Mouse (Mus musculus) ES-E14 (cell line): ENCODE data around the gene Agmat. TPM values are rescaled to one million over a fixed set of nuclear protein-coding genes. Genes with fewer than 3 reads are reported as not detected.

Source experiments
- DNase-seq: peaks from one replicate; pipeline ENCODE4 v3.0.0-alpha.2; 2013; ENCODE audit warnings: low read depth, low spot score
- H3K27ac ChIP-seq: 2 replicates; pipeline ENCODE4 v1.5.1; 2012; ENCODE audit warnings: low read depth, mild to moderate bottlenecking, low read length, moderate library complexity, mixed read lengths; ENCODE audit not compliant: poor library complexity, insufficient read depth, severe bottlenecking
- H3K36me3 ChIP-seq: 2 replicates; pipeline ENCODE4 v1.6.1; 2012; ENCODE audit warnings: mild to moderate bottlenecking, low read length, moderate library complexity, mixed read lengths; ENCODE audit not compliant: control insufficient read depth, poor library complexity, insufficient read depth, severe bottlenecking
- H3K4me1 ChIP-seq, 2 experiments: fragments of 150-350 bp in 1 of 2; sonication (generic) in 1 of 2; 2 replicates each; pipeline ENCODE4 v1.6.1; 2012; ENCODE audit warnings: low read length in 2 of 2, mild to moderate bottlenecking in 1 of 2, mixed read lengths in 1 of 2; ENCODE audit not compliant: control insufficient read depth in 2 of 2, insufficient read depth in 2 of 2, poor library complexity in 1 of 2
- H3K4me3 ChIP-seq, 2 experiments: fragments of 150-350 bp in 1 of 2; sonication (generic) in 1 of 2; 2 replicates each; pipeline ENCODE4 v1.5.1; 2012; ENCODE audit warnings: low read length in 2 of 2, low read depth in 1 of 2, mild to moderate bottlenecking in 1 of 2, mixed read lengths in 1 of 2; ENCODE audit not compliant: insufficient read depth in 1 of 2, poor library complexity in 1 of 2, severe bottlenecking in 1 of 2
- H3K9ac ChIP-seq: 2 replicates; pipeline ENCODE4 v1.6.1; 2012; ENCODE audit warnings: low read depth, mild to moderate bottlenecking, low read length, mixed read lengths; ENCODE audit not compliant: poor library complexity, insufficient read depth, severe bottlenecking
- H3K9me3 ChIP-seq: fragments of 150-350 bp; sonication (generic); 2 replicates; pipeline ENCODE4 v1.6.1; 2012; ENCODE audit warnings: low read depth, mild to moderate bottlenecking, low read length; ENCODE audit not compliant: control insufficient read depth, insufficient read depth
- CHD2 ChIP-seq: IDR thresholded peaks from 2 replicates; pipeline ENCODE4 v1.6.1; 2014; ENCODE audit warnings: mild to moderate bottlenecking, low read depth, low read length, inconsistent platforms
- HCFC1 ChIP-seq: IDR thresholded peaks from 2 replicates; pipeline ENCODE4 v1.6.1; 2012; ENCODE audit warnings: low read length, inconsistent platforms, borderline replicate concordance; ENCODE audit not compliant: insufficient read depth
- MAFK ChIP-seq: IDR thresholded peaks from 2 replicates; pipeline ENCODE4 v1.6.1; 2014; ENCODE audit warnings: mild to moderate bottlenecking, low read depth, low read length, inconsistent platforms; ENCODE audit not compliant: insufficient read depth
- ZC3H11A ChIP-seq: IDR thresholded peaks from 2 replicates; pipeline ENCODE4 v1.6.1; 2012; ENCODE audit warnings: low read depth, mild to moderate bottlenecking, inconsistent platforms, low read length, borderline replicate concordance
- ZNF384 ChIP-seq: IDR thresholded peaks from 2 replicates; pipeline ENCODE4 v1.6.1; 2012; ENCODE audit warnings: low read depth, low read length, inconsistent platforms
- in situ Hi-C, 2 experiments: fragments of 600-800 bp; cut with MboI; formaldehyde crosslinking; loops; one replicate each; pipeline ENCODE4 v1.15.1; 2025; ENCODE audit warnings: low sequenced_read_pairs in 2 of 2, inconsistent platforms in 1 of 2; ENCODE audit not compliant: unreplicated experiment in 2 of 2
- total RNA-seq: library from RNA; depleted of rRNA; stranded (reverse); fragments of 300-350 nt; gene quantifications from 2 replicates; pipeline ENCODE4 v1.2.3, GENCODE M21; 2012

Agmat gene
- total RNA-seq, 1 experiment: 0.62 TPM

DNA sequence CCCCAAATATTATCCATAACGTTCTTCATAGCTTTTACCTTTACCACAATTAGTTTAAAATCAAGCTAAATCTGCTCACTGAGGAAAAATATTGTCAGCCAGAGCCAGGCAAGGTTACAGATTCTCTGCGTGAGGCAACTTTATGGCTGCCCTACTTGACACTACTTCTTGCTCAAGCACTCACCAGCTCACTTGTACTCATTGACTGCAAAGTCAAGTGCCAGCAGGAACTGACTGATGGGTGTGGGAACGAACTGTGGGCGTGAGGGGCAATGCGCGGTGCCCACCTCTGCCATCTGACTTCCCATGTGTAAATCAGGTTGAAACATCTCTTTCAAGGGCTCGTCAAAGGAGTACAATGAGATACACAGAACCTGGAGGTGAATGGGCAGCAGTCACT, 41.0 kb downstream of the Agmat start:
- H3K36me3 ChIP-seq: peaks cover 2% of the 10 kb centered on the region; the same call in 1 of the 2 replicates
- peaks cover 0 to 2% of the 10 kb centered on the region in 2 experiments; a peak in 1 of 4 replicates for H3K4me1 ChIP-seq
- in situ Hi-C loops: no loop called here
- TF ChIP-seq HCFC1: no peak
- no peak for DNase-seq
- no peaks in the 10 kb centered on the region for H3K9me3 ChIP-seq
- H3K4me3 ChIP-seq: no peak overlapping the region
- H3K27ac ChIP-seq: no peak overlapping the region
- no peak overlapping the region for H3K9ac ChIP-seq

DNA sequence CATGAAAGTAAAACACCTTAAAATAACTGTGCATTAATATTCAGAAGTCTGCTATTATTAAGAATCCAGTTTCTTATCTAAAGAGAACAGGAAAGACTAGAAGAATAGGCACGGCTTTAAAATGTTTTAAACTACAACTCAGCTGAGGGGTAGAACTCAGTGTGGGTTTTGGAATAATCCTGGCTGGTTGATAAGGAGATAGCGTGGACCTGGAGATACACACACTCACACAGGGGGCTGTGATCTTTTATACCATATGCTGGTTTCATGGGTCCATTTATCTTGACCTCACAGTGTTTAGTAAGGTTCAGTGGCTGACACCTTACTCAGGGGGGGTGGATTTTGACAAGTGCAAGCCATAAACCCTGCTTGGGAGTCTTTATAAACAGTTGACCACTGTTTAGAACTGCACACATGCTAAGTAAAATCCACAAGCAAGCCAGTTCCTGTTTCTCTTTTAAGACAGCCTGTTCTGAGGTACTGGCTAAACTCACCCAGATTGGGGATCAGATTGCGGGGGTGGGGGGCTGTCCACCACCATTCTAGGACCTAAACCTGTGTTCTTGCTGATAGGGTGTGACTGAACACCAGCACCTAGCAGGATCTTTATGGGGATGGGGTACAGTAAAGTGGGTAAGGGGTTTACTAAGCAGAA, 43.2 kb downstream of the Agmat start:
- no peaks in the 10 kb centered on the region for H3K9me3 ChIP-seq
- no peak for TF ChIP-seq HCFC1
- no peak for TF ChIP-seq ZC3H11A
- TF ChIP-seq CHD2: no peak
- no peak for TF ChIP-seq ZNF384
- no peak for TF ChIP-seq MAFK
- DNase-seq: no peak

GRCm38 (mm10) chr4:141790524-141790990, 44.1 kb downstream of the Agmat start, which contains the start of gene Dnajc16:
TSS of gene Dnajc16 (minus strand) at chr4:141790931.
- H3K4me1 ChIP-seq: peaks cover 2 to 3% of the 10 kb centered on the region in 2 experiments; a peak in 2 of 4 replicates
- 0 out of 2 replicates have a peak within 1 kb of the TSS, but pooled peaks have one; percentile 2 for H3K27ac ChIP-seq
- H3K36me3 ChIP-seq: no peaks in the 10 kb centered on the region
- TF ChIP-seq MAFK (no peak), HCFC1 (peak; percentile 81)
- no peaks in the 10 kb centered on the region for H3K9me3 ChIP-seq
- peak within 1 kb of the TSS; percentile 90 for H3K9ac ChIP-seq
- in situ Hi-C loops: no loop called here
- DNase-seq: peak; percentile 99
- peak within 1 kb of the TSS; percentile 59 to 81 for H3K4me3 ChIP-seq

More for the DNA sequence above, 43.2 kb downstream of the Agmat start:
- Histone ChIP-seq H3K36me3 (no peaks in the 10 kb centered on the region), H3K4me1 (peaks cover 2 to 3% of the 10 kb centered on the region in 2 experiments; a peak in 2 of 4 replicates), H3K9ac (peak overlapping the region; percentile 90), H3K4me3 (peak overlapping the region; percentile 59 to 81), H3K27ac (no peak overlapping the region)
- in situ Hi-C loops: no loop called here

DNA sequence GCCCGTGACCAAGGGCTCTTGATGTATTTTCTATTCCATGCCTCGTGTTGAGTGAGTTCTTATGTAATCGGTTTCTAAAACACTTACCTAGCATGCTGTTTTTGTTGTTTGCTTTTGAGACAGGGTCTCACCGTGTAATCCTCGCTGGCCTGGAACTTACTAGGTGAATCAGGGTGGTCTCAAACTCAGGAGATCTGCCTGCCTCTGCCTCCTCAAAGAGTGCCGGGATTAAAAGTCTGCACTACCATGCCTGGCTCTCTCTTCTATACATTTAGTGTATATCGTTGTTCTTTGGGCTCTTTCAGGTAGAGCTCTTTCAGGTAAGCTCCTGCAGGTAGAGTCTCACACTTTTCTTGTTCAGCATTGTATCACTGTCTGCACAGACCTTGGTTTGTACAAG, 45.0 kb downstream of the Agmat start:
- no peaks in the 10 kb centered on the region; the same call in 1 of the 2 replicates for H3K36me3 ChIP-seq
- no peak overlapping the region for H3K9ac ChIP-seq
- no peaks in the 10 kb centered on the region for H3K9me3 ChIP-seq
- no peak overlapping the region for H3K27ac ChIP-seq
- DNase-seq: no peak
- H3K4me3 ChIP-seq: no peak overlapping the region
- peaks cover 2 to 3% of the 10 kb centered on the region in 2 experiments; a peak in 2 of 4 replicates for H3K4me1 ChIP-seq
- TF ChIP-seq CHD2 (no peak), HCFC1 (no peak), ZNF384 (no peak), MAFK (no peak), ZC3H11A (no peak)
- in situ Hi-C loops: no loop called here
